Mouse (Mus musculus) lung, adult 2 months (tissue): ENCODE measurements around the gene Nt5m.

Experiments
- CTCF ChIP-seq: fragments of 200-500 bp; IDR thresholded peaks from 2 replicates; pipeline ENCODE4 v1.5.1; 2011; ENCODE audit warnings: mild to moderate bottlenecking, low read length, control low read depth; ENCODE audit not compliant: insufficient read depth
- POLR2A ChIP-seq: fragments of 200-500 bp; IDR thresholded peaks from 2 replicates; pipeline ENCODE4 v1.6.1; 2011; ENCODE audit warnings: low read depth, mild to moderate bottlenecking, control low read depth, low read length, borderline replicate concordance; ENCODE audit errors: extremely low read depth

GRCm38 (mm10) chr11:59913702-59914101 lies 74.5 kb downstream of the Nt5m start:
- TF ChIP-seq CTCF (no peak), POLR2A (no peak)
